Mouse (Mus musculus) hindbrain, embryonic 12.5 days (tissue): Measurements from ENCODE around the gene Kdm2b. TPM values are rescaled to one million over a fixed set of nuclear protein-coding genes. Genes with fewer than 3 reads are reported as not detected.

Experiments used
- ATAC-seq: fragments of 200-750 bp; cut with Nextera tagmentation; 2 replicates; pipeline ENCODE4 v1.8.0; 2017; ENCODE audit warnings: moderate TSS enrichment; ENCODE audit not compliant: low FRiP score
- H3K27ac ChIP-seq: fragments of 300-500 bp; sonication (generic); 2 replicates; pipeline ENCODE4 v1.5.1; 2016; ENCODE audit warnings: mild to moderate bottlenecking
- H3K27me3 ChIP-seq: fragments of 300-500 bp; sonication (generic); 2 replicates; pipeline ENCODE4 v1.6.1; 2016; ENCODE audit warnings: mild to moderate bottlenecking
- H3K36me3 ChIP-seq: fragments of 300-500 bp; sonication (generic); 2 replicates; pipeline ENCODE4 v1.6.1; 2016; ENCODE audit warnings: mild to moderate bottlenecking
- H3K4me1 ChIP-seq: fragments of 300-500 bp; sonication (generic); 2 replicates; pipeline ENCODE4 v1.6.1; 2016
- H3K4me2 ChIP-seq: fragments of 300-500 bp; sonication (generic); replicated peaks from 2 replicates; pipeline ENCODE4 v1.6.1; 2016; ENCODE audit warnings: mild to moderate bottlenecking
- H3K4me3 ChIP-seq: fragments of 300-500 bp; sonication (generic); 2 replicates; pipeline ENCODE4 v1.5.1; 2016; ENCODE audit warnings: mild to moderate bottlenecking
- H3K9ac ChIP-seq: fragments of 300-500 bp; sonication (generic); 2 replicates; pipeline ENCODE4 v1.6.1; 2016; ENCODE audit warnings: mild to moderate bottlenecking, moderate library complexity
- H3K9me3 ChIP-seq: fragments of 300-500 bp; sonication (generic); replicated peaks from 2 replicates; pipeline ENCODE4 v1.6.1; 2016; ENCODE audit warnings: mild to moderate bottlenecking
- WGBS: fragments of 180-500 bp; shearing (Covaris S2); methylation state at CpG from one replicate; pipeline ENCODE4 v1.1.7; 2016; 5-methylcytosine and 5-hydroxymethylcytosine counted together
- polyA plus RNA-seq: library from polyadenylated mRNA; unstranded; fragments of >200 nt; fragmentation: Nextera tagmentation; extraction: Ambion mirVana; gene quantifications from 2 replicates; pipeline ENCODE4 v1.2.1, GENCODE M21; 2016

Gene Kdm2b
- polyA plus RNA-seq, 1 experiment from 2014 or later, result 112 TPM

DNA sequence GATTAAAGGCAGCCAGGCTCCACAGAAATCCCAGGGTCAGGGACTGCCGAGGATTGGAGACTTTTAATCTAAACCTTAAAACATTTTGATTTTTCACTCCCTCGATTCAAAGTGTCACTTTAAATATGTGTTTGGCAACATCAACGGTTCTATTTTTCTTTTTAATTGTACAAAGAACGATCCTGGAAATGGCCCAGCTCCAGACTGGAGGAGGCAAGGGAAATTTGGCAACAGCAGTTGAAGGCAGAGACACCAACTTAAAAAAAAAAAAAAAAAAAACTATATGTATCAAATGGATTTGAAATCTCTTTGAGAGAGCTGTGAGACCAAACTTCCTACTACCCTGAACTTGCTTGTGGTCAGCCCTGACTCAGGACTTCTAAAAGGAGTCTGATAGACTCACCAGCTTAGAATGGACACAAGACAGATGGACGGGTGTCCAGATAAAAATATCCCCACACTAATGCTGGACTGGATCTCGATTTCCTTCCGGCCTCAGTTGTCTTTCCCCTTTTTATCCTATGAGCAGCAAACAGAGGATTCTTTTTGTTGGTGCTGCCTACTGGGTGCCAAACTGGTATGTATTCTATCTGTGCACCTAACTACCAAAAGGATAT, 19.4 kb upstream of the Kdm2b start:
- H3K36me3 ChIP-seq, result no peaks in the 10 kb centered on the region
- ATAC-seq, result no peak
- H3K4me1 ChIP-seq, result peaks cover 5% of the 10 kb centered on the region; the same call in 1 of the 2 replicates
- no peak overlapping the region for H3K27ac ChIP-seq
- no peak overlapping the region for H3K4me3 ChIP-seq
- 86% methylated on average over 7 of the region's 7 CpGs for WGBS
- no peak overlapping the region for H3K9ac ChIP-seq
- H3K9me3 ChIP-seq, result no peaks in the 10 kb centered on the region
- H3K4me2 ChIP-seq, result no peak overlapping the region
- H3K27me3 ChIP-seq, result no peaks in the 10 kb centered on the region

GRCm38 (mm10) chr5:123005716-123006592, 16.3 kb upstream of the Kdm2b start:
- Histone ChIP-seq H3K27ac (peak overlapping the region; percentile 62), H3K4me1 (peaks cover 5% of the 10 kb centered on the region; the same call in 1 of the 2 replicates), H3K36me3 (no peaks in the 10 kb centered on the region), H3K27me3 (no peaks in the 10 kb centered on the region), H3K9ac (no peak overlapping the region), H3K4me2 (peak overlapping the region; percentile 11; the same call in 1 of the 2 replicates), H3K9me3 (no peaks in the 10 kb centered on the region), H3K4me3 (no peak overlapping the region)
- peak; percentile 29; the same call in 1 of the 2 replicates for ATAC-seq
- WGBS, result 58% methylated on average over 19 of the region's 19 CpGs

- Histone ChIP-seq H3K9me3 (no peaks in the 10 kb centered on the region), H3K27ac (no peak overlapping the region), H3K4me1 (peaks cover 1% of the 10 kb centered on the region; the same call in 1 of the 2 replicates), H3K4me2 (no peak overlapping the region), H3K36me3 (no peaks in the 10 kb centered on the region), H3K27me3 (no peaks in the 10 kb centered on the region), H3K9ac (no peak overlapping the region), H3K4me3 (no peak overlapping the region)
- WGBS, result 71% methylated on average over 1 of the region's 1 CpGs
- ATAC-seq, result no peak
These were observed 11.3 kb upstream of the Kdm2b start for GRCm38 (mm10) chr5:123000901-123001300.

- Histone ChIP-seq H3K4me1 (peaks cover 4% of the 10 kb centered on the region; the same call in 1 of the 2 replicates), H3K4me2 (no peak overlapping the region), H3K27me3 (no peaks in the 10 kb centered on the region), H3K27ac (no peak overlapping the region), H3K9me3 (no peaks in the 10 kb centered on the region), H3K9ac (no peak overlapping the region), H3K4me3 (no peak overlapping the region), H3K36me3 (no peaks in the 10 kb centered on the region)
- 86% methylated on average over 18 of the region's 18 CpGs for WGBS
- no peak for ATAC-seq
These were observed 7.9 kb upstream of the Kdm2b start for GRCm38 (mm10) chr5:122997205-122998204.

GRCm38 (mm10) chr5:122994910-122995309, 5.3 kb upstream of the Kdm2b start:
- no peaks in the 10 kb centered on the region for H3K36me3 ChIP-seq
- ATAC-seq, result no peak
- H3K4me3 ChIP-seq, result no peak overlapping the region
- no peak overlapping the region for H3K9ac ChIP-seq
- 3% methylated on average over 1 of the region's 1 CpGs for WGBS
- no peaks in the 10 kb centered on the region for H3K9me3 ChIP-seq
- H3K4me2 ChIP-seq, result no peak overlapping the region
- H3K4me1 ChIP-seq, result peaks cover 25% of the 10 kb centered on the region
- H3K27ac ChIP-seq, result 0 out of 2 replicates have a peak overlapping the region, but pooled peaks have one; percentile 13
- H3K27me3 ChIP-seq, result no peaks in the 10 kb centered on the region

DNA sequence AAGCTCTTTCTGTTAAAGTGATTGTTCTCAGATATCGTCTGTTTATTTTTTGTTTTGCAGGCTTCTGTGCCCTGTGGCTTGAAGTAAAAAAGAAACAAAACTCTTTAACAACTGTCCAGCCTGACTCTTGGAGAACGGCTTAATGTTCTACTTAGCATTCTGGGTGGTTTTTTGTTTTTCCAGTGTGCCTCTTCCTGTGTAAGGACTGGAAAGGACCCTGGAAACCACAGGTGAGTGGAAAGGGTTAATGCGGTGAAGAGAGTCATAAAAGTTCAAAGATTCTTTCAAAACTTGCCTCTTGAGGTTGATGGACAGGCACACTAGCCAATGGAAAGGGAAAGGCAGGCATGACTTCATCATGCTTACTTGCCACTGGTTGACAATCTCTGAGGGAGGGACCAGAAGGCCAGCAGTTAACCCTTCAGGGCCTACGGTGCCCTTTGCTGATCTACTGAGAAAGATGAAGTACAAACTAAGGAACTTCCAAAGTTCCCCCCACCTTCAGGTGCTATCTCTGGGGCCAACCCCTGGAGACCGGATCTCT, 4.8 kb upstream of the Kdm2b start:
- H3K4me3 ChIP-seq, result no peak overlapping the region
- peaks cover 30% of the 10 kb centered on the region for H3K4me1 ChIP-seq
- H3K27ac ChIP-seq, result no peak overlapping the region; the same call in 1 of the 2 replicates
- 8% methylated on average over 5 of the region's 5 CpGs for WGBS
- ATAC-seq, result peak; percentile 76
- H3K9me3 ChIP-seq, result no peaks in the 10 kb centered on the region
- no peaks in the 10 kb centered on the region for H3K36me3 ChIP-seq
- no peak overlapping the region for H3K9ac ChIP-seq
- H3K4me2 ChIP-seq, result peak overlapping the region; percentile 28; the same call in 1 of the 2 replicates
- no peaks in the 10 kb centered on the region for H3K27me3 ChIP-seq

DNA sequence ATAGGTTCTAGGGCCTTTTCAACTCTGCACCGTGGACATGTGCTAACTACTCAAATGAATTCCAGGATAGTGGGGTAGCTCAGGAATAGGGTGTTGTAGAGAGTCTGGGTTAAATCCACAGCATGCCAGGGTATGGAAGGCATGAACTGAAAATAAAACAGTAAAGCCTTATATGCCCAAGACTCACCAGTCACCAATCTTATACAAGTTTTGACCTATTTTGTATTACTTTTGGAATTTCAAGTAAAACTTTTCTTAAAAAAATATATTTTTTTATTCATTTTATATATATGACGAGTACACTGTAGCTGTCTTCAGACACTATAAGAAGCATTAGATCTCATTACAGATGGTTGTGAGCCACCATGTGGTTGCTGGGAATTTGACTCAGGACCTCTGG, 4.2 kb upstream of the Kdm2b start:
- Histone ChIP-seq H3K27me3 (no peaks in the 10 kb centered on the region), H3K36me3 (no peaks in the 10 kb centered on the region), H3K4me3 (no peak overlapping the region), H3K9me3 (no peaks in the 10 kb centered on the region), H3K4me1 (peaks cover 31% of the 10 kb centered on the region), H3K27ac (no peak overlapping the region; the same call in 1 of the 2 replicates), H3K4me2 (peak overlapping the region; percentile 28; the same call in 1 of the 2 replicates), H3K9ac (no peak overlapping the region)
- 31% methylated on average over 2 of the region's 2 CpGs for WGBS
- ATAC-seq, result no peak

- Histone ChIP-seq H3K27me3 (no peaks in the 10 kb centered on the region), H3K9me3 (no peaks in the 10 kb centered on the region), H3K4me1 (peaks cover 49% of the 10 kb centered on the region), H3K9ac (peak overlapping the region; percentile 29; the same call in 1 of the 2 replicates), H3K4me2 (peak overlapping the region; percentile 72), H3K36me3 (no peaks in the 10 kb centered on the region), H3K4me3 (no peak overlapping the region), H3K27ac (no peak overlapping the region)
- ATAC-seq, result no peak
- 23% methylated on average over 5 of the region's 5 CpGs for WGBS
These were observed 1.9 kb upstream of the Kdm2b start for GRCm38 (mm10) chr5:122991350-122992004.

DNA sequence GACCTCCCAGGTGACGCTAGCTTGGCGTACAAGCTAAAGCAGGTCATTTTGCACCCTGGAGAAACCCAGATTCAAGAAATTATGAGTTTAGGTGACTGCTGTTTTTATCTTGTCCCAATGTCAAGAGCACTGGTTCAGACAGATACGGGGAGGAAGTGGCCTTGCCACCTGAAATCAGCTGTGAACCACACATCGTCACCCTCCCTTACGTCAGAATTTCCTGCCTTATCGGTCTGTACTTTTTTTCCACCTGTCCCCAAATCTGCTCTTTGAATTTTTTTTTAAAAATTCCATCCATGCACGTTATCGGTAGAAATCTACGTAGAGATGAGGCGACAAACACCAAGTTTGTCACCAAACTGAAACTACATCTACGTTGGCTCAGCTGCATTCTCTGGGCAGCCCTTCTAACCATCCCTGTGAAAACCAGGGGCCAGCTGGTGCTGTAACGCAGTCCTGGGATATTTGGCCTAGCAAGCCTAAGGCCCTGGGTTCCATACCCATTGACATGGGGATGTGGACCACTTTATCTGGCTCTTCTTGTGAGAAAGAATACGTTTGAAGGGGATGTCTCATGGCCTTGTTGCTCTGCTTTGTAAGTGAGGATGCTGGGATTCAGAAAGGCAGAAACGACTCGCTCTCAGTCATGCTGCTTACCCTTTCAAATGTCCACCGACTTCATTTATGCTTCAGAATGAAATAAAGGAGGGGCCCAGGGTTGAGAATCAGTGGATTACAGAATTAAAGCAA, 963 bp upstream of the Kdm2b start:
- Histone ChIP-seq H3K27ac (peak overlapping the region; percentile 91; the same call in 1 of the 2 replicates), H3K4me2 (peak overlapping the region; percentile 72), H3K4me3 (peak overlapping the region; percentile 67), H3K9ac (peak overlapping the region; percentile 29; the same call in 1 of the 2 replicates), H3K27me3 (no peaks in the 10 kb centered on the region), H3K4me1 (peaks cover 58% of the 10 kb centered on the region), H3K36me3 (no peaks in the 10 kb centered on the region), H3K9me3 (no peaks in the 10 kb centered on the region)
- 4% methylated on average over 16 of the region's 16 CpGs for WGBS
- no peak for ATAC-seq

- no peaks in the 10 kb centered on the region for H3K27me3 ChIP-seq
- no peaks in the 10 kb centered on the region for H3K9me3 ChIP-seq
- ATAC-seq, result peak; percentile 62
- H3K4me3 ChIP-seq, result peak overlapping the region; percentile 67
- H3K27ac ChIP-seq, result peak overlapping the region; percentile 91
- H3K4me2 ChIP-seq, result peak overlapping the region; percentile 72
- WGBS, result under 1% methylated on average over 31 of the region's 39 CpGs
- H3K9ac ChIP-seq, result peak overlapping the region; percentile 80
- peaks cover 64% of the 10 kb centered on the region for H3K4me1 ChIP-seq
- no peaks in the 10 kb centered on the region for H3K36me3 ChIP-seq
These were observed 560 bp downstream of the Kdm2b start for GRCm38 (mm10) chr5:122989001-122989525.
